Mouse (Mus musculus) small intestine, adult 2 months (tissue): ENCODE results near the gene Foxp2. TPM values are rescaled to one million over a fixed set of nuclear protein-coding genes. Genes with fewer than 3 reads are reported as not detected.

Experiments used
- H3K27ac ChIP-seq: fragments of 200-500 bp; 2 replicates; pipeline ENCODE4 v1.5.1; 2012; ENCODE audit warnings: low read depth, low read length, control low read depth, inconsistent platforms; ENCODE audit not compliant: insufficient read depth
- H3K27me3 ChIP-seq: fragments of 200-500 bp; 2 replicates; pipeline ENCODE4 v1.6.1; 2012; ENCODE audit warnings: mild to moderate bottlenecking, moderate library complexity, low read length, inconsistent platforms; ENCODE audit not compliant: control insufficient read depth, insufficient read depth
- H3K36me3 ChIP-seq: fragments of 200-500 bp; 2 replicates; pipeline ENCODE4 v1.6.1; 2012; ENCODE audit warnings: mild to moderate bottlenecking, low read length, control low read depth, inconsistent platforms; ENCODE audit not compliant: control insufficient read depth, insufficient read depth
- H3K4me1 ChIP-seq: fragments of 200-500 bp; 2 replicates; pipeline ENCODE4 v1.6.1; 2012; ENCODE audit warnings: low read length, inconsistent platforms, mixed read lengths; ENCODE audit not compliant: control insufficient read depth, insufficient read depth, insufficient read length
- H3K4me3 ChIP-seq: fragments of 200-500 bp; 2 replicates; pipeline ENCODE4 v1.5.1; 2012; ENCODE audit warnings: low read depth, mild to moderate bottlenecking, control low read depth, inconsistent platforms, low read length, moderate library complexity
- CTCF ChIP-seq: fragments of 200-500 bp; IDR thresholded peaks from 2 replicates; pipeline ENCODE4 v1.5.1; 2012; ENCODE audit warnings: low read depth, mild to moderate bottlenecking, control low read depth, inconsistent platforms, low read length, moderate library complexity, mixed read lengths; ENCODE audit not compliant: insufficient replicate concordance, insufficient read length; ENCODE audit errors: extremely low read depth
- POLR2A ChIP-seq: fragments of 200-500 bp; IDR thresholded peaks from 2 replicates; pipeline ENCODE4 v1.6.1; 2012; ENCODE audit warnings: low read depth, mild to moderate bottlenecking, control low read depth, inconsistent platforms, low read length, moderate library complexity
- WGBS: fragments of 180-500 bp; shearing (Covaris S2); methylation state at CpG from one replicate; pipeline ENCODE4 v1.1.7; 2018; 5-methylcytosine and 5-hydroxymethylcytosine counted together
- polyA plus RNA-seq: library from polyadenylated mRNA; depleted of rRNA; stranded (reverse); fragments of >200 nt; gene quantifications from 2 replicates; pipeline ENCODE4 v1.2.3, GENCODE M21; 2012

The Foxp2 gene
- polyA plus RNA-seq, 1 experiment = 3.3 TPM

DNA sequence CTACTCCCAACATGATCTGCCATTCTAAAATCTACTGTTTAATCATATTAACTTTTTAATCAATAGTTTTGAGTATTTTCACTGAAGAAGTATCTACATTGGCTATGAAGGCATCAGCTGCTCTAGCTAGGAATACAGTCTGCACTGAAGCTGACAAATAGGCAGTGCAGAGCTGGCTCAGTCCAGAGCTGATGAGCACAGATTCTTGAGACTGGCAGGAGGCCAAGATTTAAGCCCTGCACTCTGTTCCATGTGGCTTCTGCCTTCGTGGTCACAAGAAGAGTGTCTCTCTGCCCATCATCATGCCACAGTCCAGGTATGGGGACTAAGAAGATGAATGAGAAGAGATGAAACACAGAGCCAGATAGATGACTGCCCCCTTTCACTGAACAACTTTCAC, 398.1 kb downstream of the Foxp2 start:
- 9% methylated on average over 1 of the region's 1 CpGs for WGBS
- H3K4me1 ChIP-seq = no peaks in the 10 kb centered on the region
- no peak overlapping the region for H3K27ac ChIP-seq
- H3K36me3 ChIP-seq = no peaks in the 10 kb centered on the region
- H3K27me3 ChIP-seq = no peaks in the 10 kb centered on the region
- no peak overlapping the region for H3K4me3 ChIP-seq
- TF ChIP-seq POLR2A = no peak
- no peak for TF ChIP-seq CTCF

DNA sequence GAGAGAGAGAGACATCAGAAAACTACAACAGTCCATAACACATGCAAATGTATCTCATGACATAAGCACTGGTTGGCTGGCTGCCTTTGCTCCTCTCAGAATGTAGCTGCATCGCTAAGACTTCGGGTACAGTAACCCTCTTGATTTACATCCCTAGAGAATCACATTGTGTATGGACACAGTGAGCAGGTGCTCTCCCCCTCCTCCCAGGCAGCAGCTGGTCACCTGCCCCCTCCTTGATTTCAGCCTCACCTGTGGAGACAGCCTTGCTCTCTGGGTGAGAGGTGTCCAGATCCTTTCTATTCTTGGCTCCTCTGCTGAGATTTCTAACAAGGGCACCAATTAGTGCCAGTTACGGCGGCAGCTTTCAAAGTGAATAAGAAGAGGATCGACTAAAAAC, 409.5 kb downstream of the Foxp2 start:
- WGBS = 74% methylated on average over 5 of the region's 5 CpGs
- H3K27me3 ChIP-seq = no peaks in the 10 kb centered on the region
- H3K36me3 ChIP-seq = no peaks in the 10 kb centered on the region
- H3K4me1 ChIP-seq = no peaks in the 10 kb centered on the region
- no peak for TF ChIP-seq POLR2A
- no peak for TF ChIP-seq CTCF
- no peak overlapping the region for H3K4me3 ChIP-seq
- no peak overlapping the region for H3K27ac ChIP-seq

DNA sequence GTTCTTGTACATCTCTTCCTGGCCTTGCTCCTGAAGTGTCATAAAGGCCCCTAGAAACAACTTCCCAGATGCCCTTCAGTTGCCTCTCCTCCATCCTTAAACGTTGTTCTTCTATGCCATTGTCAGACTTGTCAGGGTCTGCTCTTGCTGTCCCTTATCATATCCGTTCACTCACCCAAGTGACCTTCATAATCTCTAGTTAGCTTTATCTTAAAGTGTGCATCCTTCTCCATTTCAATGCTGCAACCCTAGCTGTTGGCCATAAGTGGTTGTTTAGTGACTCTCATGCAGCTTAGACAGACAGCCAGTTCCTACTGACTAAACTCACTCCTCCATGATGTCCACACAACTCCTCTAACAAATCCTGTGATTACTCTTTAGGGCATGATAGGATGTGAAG, 415.8 kb downstream of the Foxp2 start:
- 64% methylated on average over 2 of the region's 2 CpGs for WGBS
- no peak for TF ChIP-seq CTCF
- TF ChIP-seq POLR2A = no peak
- H3K27me3 ChIP-seq = no peaks in the 10 kb centered on the region
- H3K4me3 ChIP-seq = no peak overlapping the region
- no peaks in the 10 kb centered on the region for H3K4me1 ChIP-seq
- H3K36me3 ChIP-seq = no peaks in the 10 kb centered on the region
- H3K27ac ChIP-seq = no peak overlapping the region

DNA sequence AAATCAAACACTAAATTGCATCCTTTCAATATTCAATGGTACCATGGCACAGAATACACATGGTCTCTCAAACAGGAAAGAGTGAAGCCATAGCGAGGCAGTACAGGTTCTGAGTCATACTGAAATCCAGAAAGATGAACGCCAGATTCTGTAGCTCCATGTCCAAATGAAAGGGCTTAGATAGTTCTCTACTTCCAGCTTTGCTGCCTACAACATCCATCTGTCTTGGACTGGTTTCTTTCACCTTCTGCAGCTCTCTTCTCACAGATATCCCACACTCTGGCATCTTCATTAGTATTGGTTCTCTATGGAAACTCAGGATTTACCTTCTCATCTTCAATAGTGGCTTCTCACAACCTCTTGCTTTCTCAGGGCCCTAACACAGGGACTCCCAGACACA, 417.2 kb downstream of the Foxp2 start:
- H3K36me3 ChIP-seq = no peaks in the 10 kb centered on the region
- no peaks in the 10 kb centered on the region for H3K4me1 ChIP-seq
- H3K27ac ChIP-seq = no peak overlapping the region
- no peak overlapping the region for H3K4me3 ChIP-seq
- TF ChIP-seq CTCF (no peak), POLR2A (no peak)
- 82% methylated on average over 2 of the region's 2 CpGs for WGBS
- no peaks in the 10 kb centered on the region for H3K27me3 ChIP-seq

DNA sequence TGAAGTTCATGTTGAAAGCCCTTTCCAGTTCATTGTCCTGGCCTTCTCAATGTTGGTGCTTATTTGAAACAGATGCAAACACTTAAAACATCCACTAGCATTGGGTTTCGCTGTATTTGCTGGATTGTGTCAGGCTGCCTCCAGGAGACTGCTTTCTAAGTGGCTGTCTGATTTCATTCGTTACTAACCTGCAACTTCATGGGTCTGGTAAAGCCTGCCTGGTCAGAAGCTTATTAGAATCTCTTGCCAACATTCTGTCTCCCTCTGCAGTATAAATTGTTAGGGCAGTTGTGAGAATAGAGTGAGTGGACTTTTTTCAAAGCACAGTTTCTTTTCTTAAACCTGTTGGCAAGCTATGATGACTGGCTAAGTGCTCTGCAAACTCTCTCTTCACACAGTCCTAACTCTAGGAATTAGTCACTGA, 420.4 kb downstream of the Foxp2 start:
- H3K4me1 ChIP-seq = no peaks in the 10 kb centered on the region
- no peak overlapping the region for H3K27ac ChIP-seq
- no peaks in the 10 kb centered on the region for H3K27me3 ChIP-seq
- WGBS = 46% methylated on average over 2 of the region's 2 CpGs
- TF ChIP-seq CTCF (no peak), POLR2A (no peak)
- H3K36me3 ChIP-seq = no peaks in the 10 kb centered on the region
- H3K4me3 ChIP-seq = no peak overlapping the region

DNA sequence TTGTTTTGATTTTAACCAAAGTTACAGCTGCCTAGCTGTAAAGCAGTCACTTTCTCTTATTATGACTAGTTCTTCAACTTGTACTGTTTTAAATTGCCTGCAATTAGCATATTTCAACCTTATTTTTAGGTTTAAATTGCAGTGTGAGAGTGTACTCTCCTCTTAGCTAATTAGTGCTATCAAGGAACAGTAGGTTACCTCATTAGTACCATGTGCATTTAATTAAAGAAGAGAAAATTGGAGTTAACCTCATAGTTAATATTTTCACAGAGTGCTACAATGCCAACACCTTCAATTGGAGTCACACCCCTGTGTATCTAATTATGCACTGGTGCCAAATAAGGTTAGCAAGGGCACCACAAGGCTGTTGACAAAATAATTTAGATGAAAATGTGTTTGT, 421.9 kb downstream of the Foxp2 start:
- Histone ChIP-seq H3K4me3 (no peak overlapping the region), H3K27ac (no peak overlapping the region), H3K27me3 (no peaks in the 10 kb centered on the region), H3K36me3 (no peaks in the 10 kb centered on the region), H3K4me1 (no peaks in the 10 kb centered on the region)
- TF ChIP-seq POLR2A (no peak), CTCF (no peak)

DNA sequence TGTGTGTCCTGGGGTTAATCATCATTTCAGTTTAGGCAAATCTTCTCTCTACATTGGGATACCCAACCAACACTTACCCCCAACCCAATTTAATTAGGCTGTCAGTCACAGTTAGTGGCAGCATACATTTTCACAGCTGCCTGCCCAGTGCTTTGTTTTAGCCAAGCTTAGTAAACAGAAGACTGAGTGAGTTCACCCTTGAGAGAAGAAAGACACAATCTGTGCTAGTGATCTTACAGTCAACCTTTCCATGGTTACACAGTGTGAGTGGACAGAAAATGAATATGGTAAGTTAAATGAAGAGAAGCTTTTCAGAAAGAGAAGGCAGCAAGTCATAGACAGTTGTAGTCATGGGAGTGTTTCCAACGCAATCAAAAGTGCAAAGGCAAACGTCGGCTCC, 446.6 kb downstream of the Foxp2 start:
- WGBS = 89% methylated on average over 3 of the region's 3 CpGs
- Histone ChIP-seq H3K27me3 (no peaks in the 10 kb centered on the region), H3K4me3 (no peak overlapping the region), H3K27ac (no peak overlapping the region), H3K4me1 (no peaks in the 10 kb centered on the region), H3K36me3 (no peaks in the 10 kb centered on the region)
- TF ChIP-seq POLR2A = no peak
- no peak for TF ChIP-seq CTCF

DNA sequence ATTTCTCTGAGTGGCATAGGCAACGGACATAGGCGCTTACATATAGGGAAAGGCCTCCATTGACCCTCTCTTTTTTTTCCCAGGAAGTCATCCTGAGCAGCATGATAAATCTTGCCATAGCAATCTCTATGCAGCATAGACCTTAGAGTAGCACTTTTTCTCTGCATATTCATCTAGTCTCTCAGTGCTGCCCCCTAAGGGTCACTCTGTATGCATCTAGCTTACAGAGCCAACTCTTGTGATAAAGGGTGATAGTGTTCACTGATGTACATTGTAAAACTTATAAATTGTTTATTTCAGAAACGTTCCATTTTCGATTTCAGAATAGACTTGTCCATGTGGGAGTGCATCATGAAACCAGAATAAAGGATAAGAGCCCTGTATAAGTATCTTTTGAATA, 454.7 kb downstream of the Foxp2 start:
- H3K4me1 ChIP-seq = no peaks in the 10 kb centered on the region
- no peaks in the 10 kb centered on the region for H3K36me3 ChIP-seq
- TF ChIP-seq POLR2A (no peak), CTCF (no peak)
- WGBS = 79% methylated on average over 4 of the region's 4 CpGs
- no peak overlapping the region for H3K4me3 ChIP-seq
- no peaks in the 10 kb centered on the region for H3K27me3 ChIP-seq
- no peak overlapping the region for H3K27ac ChIP-seq
